Mouse (Mus musculus) heart, postnatal 0 days (tissue): ENCODE data around the gene Sipa1l2. TPM values are rescaled to one million over a fixed set of nuclear protein-coding genes. Genes with fewer than 3 reads are reported as not detected.

Experiments
- ATAC-seq: fragments of 200-750 bp; cut with Nextera tagmentation; 2 replicates; pipeline ENCODE4 v1.8.0; 2017; ENCODE audit warnings: low read depth, moderate number of reproducible peaks, moderate library complexity; ENCODE audit not compliant: insufficient read depth
- DNase-seq: peaks from one replicate; pipeline ENCODE4 v3.0.0-alpha.2; 2016; ENCODE audit warnings: low spot score
- H3K27ac ChIP-seq: fragments of 300-500 bp; sonication (generic); 2 replicates; pipeline ENCODE4 v1.5.1; 2014; ENCODE audit warnings: low read depth, mild to moderate bottlenecking
- H3K27me3 ChIP-seq: fragments of 300-500 bp; sonication (generic); 2 replicates; pipeline ENCODE4 v1.6.1; 2014; ENCODE audit warnings: low read length, mixed read lengths; ENCODE audit not compliant: control insufficient read depth, insufficient read depth
- H3K36me3 ChIP-seq: fragments of 300-500 bp; sonication (generic); replicated peaks from 2 replicates; pipeline ENCODE4 v1.6.1; 2014; ENCODE audit warnings: low read length, mixed read lengths; ENCODE audit not compliant: control insufficient read depth, insufficient read depth
- H3K4me1 ChIP-seq: fragments of 300-500 bp; sonication (generic); 2 replicates; pipeline ENCODE4 v1.6.1; 2014; ENCODE audit warnings: antibody characterized with exemption; ENCODE audit not compliant: control insufficient read depth, insufficient read depth
- H3K4me2 ChIP-seq: fragments of 300-500 bp; sonication (generic); 2 replicates; pipeline ENCODE4 v1.6.1; 2014; ENCODE audit warnings: low read depth, mild to moderate bottlenecking, low read length, moderate library complexity
- H3K4me3 ChIP-seq: fragments of 300-500 bp; sonication (generic); 2 replicates; pipeline ENCODE4 v1.5.1; 2014; ENCODE audit warnings: low read depth, low read length
- H3K9ac ChIP-seq: fragments of 300-500 bp; sonication (generic); replicated peaks from 2 replicates; pipeline ENCODE4 v1.6.1; 2014; ENCODE audit warnings: low read depth, low read length, mixed read lengths
- H3K9me3 ChIP-seq: fragments of 300-500 bp; sonication (generic); replicated peaks from 2 replicates; pipeline ENCODE4 v1.6.1; 2016; ENCODE audit warnings: low read length; ENCODE audit not compliant: control insufficient read depth
- CTCF ChIP-seq: IDR thresholded peaks from 2 replicates; pipeline ENCODE4 v1.5.1; 2016; ENCODE audit warnings: antibody characterized with exemption, control low read depth, low read depth
- EP300 ChIP-seq: IDR thresholded peaks from 2 replicates; pipeline ENCODE4 v1.6.1; 2016; ENCODE audit warnings: antibody characterized with exemption, low read depth
- WGBS: fragments of 180-500 bp; shearing (Covaris S2); extraction: QIAGEN DNeasy Blood & Tissue Kit; methylation state at CpG from one replicate; pipeline ENCODE4 v1.1.7; 2014; 5-methylcytosine and 5-hydroxymethylcytosine counted together
- polyA plus RNA-seq: library from polyadenylated mRNA; unstranded; fragments of >200 nt; fragmentation: Nextera tagmentation; extraction: Ambion mirVana; gene quantifications from 2 replicates; pipeline ENCODE4 v1.2.1, GENCODE M21; 2015
- total RNA-seq: library from RNA; depleted of rRNA; stranded (reverse); fragments of >200 nt; gene quantifications from 2 replicates; pipeline ENCODE4 v1.2.3, GENCODE M21; 2014; ENCODE audit warnings: low replicate concordance

Sipa1l2 gene
- total and polyA plus RNA-seq, 2 experiments from 2014 or later = 13.6 to 65.8 TPM

DNA sequence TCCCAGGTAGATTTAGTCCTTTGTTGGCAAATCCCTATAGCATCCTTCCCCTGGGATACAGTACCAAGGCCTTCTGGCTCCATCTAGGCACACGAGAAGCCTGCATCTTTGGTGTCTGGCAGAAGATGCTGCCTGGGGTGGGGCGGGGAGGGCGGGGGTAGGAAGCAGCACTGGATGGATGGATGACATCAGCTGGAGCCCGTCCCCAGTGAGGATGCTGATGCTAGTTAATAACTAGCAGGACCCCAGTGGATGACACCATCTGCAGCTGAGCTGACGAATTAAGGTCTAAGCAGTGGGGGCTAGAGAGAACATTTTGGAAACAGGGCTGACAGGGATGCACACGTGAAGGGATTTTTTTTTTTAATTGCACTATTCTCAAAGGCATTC is 179.1 kb downstream of the Sipa1l2 start:
- Histone ChIP-seq H3K27me3 (no peaks in the 10 kb centered on the region), H3K9me3 (no peaks in the 10 kb centered on the region), H3K4me1 (peaks cover 52% of the 10 kb centered on the region), H3K27ac (peak overlapping the region; percentile 92), H3K4me2 (no peak overlapping the region), H3K36me3 (no peaks in the 10 kb centered on the region), H3K4me3 (no peak overlapping the region), H3K9ac (no peak overlapping the region)
- no peak for ATAC-seq
- no peak for TF ChIP-seq CTCF
- TF ChIP-seq EP300 = no peak
- no peak for DNase-seq
- WGBS = 49% methylated on average over 6 of the region's 6 CpGs

DNA sequence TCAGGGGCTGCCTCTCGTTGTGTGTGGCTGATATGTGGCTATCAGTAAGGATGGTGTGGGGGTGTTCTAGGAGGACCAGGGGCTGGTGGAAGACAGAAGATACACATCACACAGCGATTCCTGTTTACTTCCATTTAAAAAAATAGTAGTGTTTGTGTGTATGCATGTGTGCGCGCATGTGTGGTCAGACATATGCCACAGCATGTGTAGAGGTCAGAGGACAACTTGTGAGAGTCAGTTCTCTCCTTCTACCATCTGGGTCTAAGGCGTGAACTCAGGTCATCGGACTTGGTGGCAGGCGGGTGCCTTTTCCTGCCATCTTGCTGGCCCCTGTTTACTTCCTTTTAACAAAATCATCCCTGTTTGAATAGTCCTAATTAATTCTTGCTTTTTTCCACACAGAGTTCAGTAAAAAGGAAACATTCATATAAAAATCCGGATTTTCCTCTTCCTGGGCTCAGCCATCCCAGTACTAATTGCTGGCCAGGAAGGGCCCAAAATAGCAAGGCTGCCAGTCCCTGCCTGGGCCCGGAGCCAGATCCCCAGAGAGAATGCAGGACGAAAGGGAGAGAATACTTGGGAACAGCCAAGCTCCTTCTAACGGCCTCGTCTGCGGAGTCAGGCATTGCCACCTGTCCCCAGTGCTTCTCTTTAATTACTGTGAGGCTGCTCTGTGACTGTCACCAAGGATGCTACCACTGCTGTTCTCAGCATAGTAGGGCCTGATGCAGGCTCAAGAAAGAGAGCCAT is 179.7 kb downstream of the Sipa1l2 start:
- Histone ChIP-seq H3K27ac (peak overlapping the region; percentile 92), H3K9ac (no peak overlapping the region), H3K4me2 (no peak overlapping the region), H3K9me3 (no peaks in the 10 kb centered on the region), H3K4me1 (peaks cover 57% of the 10 kb centered on the region), H3K27me3 (no peaks in the 10 kb centered on the region), H3K4me3 (no peak overlapping the region), H3K36me3 (no peaks in the 10 kb centered on the region)
- DNase-seq = peak; percentile 88
- no peak for ATAC-seq
- TF ChIP-seq CTCF = no peak
- no peak for TF ChIP-seq EP300
- WGBS = 34% methylated on average over 13 of the region's 13 CpGs

DNA sequence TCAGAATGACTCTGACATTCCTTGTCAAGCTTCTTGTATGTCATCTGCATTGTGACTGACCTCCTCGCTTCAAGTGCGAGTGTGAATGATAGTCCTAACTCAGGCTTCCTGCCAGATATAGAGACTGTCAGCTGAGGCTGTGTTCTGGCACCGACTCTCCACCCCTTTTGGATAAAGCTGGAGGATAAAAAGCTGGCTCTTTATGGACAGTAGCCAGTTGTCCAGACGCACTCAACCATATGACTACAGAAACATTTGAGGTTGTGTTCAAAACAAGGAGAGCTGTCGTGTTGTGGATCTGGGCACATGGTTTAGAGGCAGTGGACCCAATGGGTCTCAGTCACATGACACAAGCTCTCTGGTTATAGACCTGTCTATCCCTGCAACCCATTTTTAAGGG is 180.3 kb downstream of the Sipa1l2 start:
- Histone ChIP-seq H3K4me2 (no peak overlapping the region), H3K36me3 (no peaks in the 10 kb centered on the region), H3K27me3 (no peaks in the 10 kb centered on the region), H3K9ac (no peak overlapping the region), H3K4me1 (peaks cover 64% of the 10 kb centered on the region), H3K9me3 (no peaks in the 10 kb centered on the region), H3K4me3 (no peak overlapping the region), H3K27ac (peak overlapping the region; percentile 92)
- WGBS = 7% methylated on average over 5 of the region's 5 CpGs
- peak; percentile 87 for TF ChIP-seq EP300
- TF ChIP-seq CTCF = no peak
- DNase-seq = peak; percentile 95
- ATAC-seq = peak; percentile 57

DNA sequence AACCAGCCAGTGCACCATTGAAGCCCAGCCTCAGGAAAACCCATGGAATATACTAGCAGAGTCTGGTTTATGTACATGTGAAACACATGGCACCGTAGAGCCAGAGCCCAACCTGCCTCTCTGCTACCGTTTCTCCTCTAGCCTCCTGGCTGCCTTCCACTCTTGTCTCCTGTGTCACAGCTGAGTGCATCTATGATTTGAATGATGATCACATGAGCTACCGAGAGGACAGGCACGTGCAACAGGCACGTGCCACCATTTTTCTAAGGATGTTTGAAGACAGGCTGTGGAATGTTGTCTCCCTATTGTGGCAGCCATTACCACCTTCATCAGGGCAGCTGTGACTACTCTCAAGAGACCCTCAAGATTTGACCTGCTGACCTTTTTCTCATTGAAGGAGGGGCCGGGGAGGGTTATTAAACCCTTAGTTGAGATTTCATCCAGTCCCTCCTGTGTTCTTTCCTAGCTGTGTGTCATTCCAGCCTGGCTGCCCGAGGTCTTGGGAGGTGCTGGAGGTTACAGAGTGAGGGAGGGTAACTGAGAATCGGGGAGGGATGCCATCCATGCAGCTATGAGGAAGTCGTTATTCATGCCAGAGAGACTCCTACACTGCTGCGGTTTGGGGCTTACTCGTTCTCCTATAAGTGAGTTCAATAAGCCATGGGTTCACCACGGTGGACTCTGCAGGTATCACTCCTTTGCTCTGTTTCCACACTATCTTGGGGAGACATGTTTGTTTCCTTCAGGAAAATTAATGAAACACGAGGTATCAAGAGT is 181.0 kb downstream of the Sipa1l2 start:
- peaks cover 64% of the 10 kb centered on the region for H3K4me1 ChIP-seq
- H3K9ac ChIP-seq = no peak overlapping the region

DNA sequence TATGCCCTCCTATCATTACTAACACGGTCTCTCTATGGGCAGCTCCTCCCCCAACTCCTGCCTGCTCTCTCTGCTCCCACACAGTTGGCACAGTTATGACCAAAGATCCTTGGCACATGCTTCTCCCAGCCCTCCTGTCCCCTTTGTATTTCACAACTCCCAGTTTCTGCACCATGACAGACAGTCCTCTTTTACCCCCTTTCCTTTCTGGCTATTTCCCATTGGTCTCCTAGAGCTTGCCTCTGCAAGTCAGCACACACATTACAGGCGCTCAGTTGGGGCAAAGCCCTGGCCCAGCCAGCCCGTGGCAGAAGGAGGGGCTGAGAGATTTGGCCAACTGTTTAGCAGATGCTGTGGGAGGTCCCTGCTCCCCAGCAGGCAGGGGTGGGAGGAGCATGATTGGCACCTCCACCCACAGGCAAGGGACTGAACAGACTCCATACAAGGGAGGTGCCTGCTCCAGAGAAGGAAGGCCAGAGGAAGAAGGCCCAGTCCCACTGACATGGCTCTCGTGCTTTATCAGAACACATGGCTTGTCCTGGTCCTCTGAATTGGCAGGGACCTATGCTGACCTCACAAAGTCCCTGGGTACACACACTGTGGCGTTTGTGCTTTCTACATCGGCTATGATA is 184.0 kb downstream of the Sipa1l2 start:
- Histone ChIP-seq H3K27ac (peak overlapping the region; percentile 94), H3K4me1 (peaks cover 50% of the 10 kb centered on the region), H3K36me3 (no peaks in the 10 kb centered on the region), H3K4me2 (no peak overlapping the region), H3K4me3 (no peak overlapping the region), H3K27me3 (no peaks in the 10 kb centered on the region), H3K9me3 (no peaks in the 10 kb centered on the region), H3K9ac (no peak overlapping the region)
- peak; percentile 91 for DNase-seq
- TF ChIP-seq EP300 (no peak), CTCF (no peak)
- ATAC-seq = peak; percentile 86
- 19% methylated on average over 6 of the region's 6 CpGs for WGBS

More for the DNA sequence above, 181.0 kb downstream of the Sipa1l2 start:
- Histone ChIP-seq H3K36me3 (no peaks in the 10 kb centered on the region), H3K9me3 (no peaks in the 10 kb centered on the region), H3K27ac (peak overlapping the region; percentile 92), H3K4me3 (no peak overlapping the region), H3K4me2 (no peak overlapping the region), H3K27me3 (no peaks in the 10 kb centered on the region)
- ATAC-seq (no peak), DNase-seq (peak; percentile 61)
- 31% methylated on average over 13 of the region's 13 CpGs for WGBS
- TF ChIP-seq EP300 = no peak
- TF ChIP-seq CTCF = no peak
